Mouse (Mus musculus): Measurements from ENCODE around the gene Adh6b. TPM values are rescaled to one million over a fixed set of nuclear protein-coding genes. Genes with fewer than 3 reads are reported as not detected.
"Not testable (repeated sequence)": the region's sequence is repeated elsewhere in the genome, so short reads cannot be mapped to it uniquely, and the experiment has no call there.

The Adh6b gene
- polyA plus RNA-seq, 1 experiment from 2014 or later: 0.16 TPM

DNA sequence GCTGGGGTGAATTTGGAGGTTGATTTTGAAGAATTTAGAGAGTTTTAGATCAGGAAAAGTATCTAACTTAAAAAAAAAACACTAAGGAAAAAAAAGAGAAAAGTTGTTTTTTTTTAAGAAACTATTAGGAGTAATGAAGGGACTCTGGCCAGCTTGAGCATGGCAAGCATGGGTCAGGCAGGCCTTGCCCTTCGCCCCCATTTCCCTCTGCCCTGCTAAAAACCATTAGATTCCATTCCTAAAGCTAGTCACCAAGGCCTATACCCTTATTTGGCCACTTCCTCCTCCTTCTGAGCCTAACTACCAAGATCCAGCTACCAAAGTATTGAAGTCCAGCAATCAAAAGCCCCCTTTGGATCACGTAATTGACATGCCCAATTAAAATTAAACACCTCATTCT, 24.6 kb downstream of the Adh6b start:
- no peak overlapping the region for H3K4me2 ChIP-seq
- H3K36me3 ChIP-seq: no peaks in the 10 kb centered on the region
- no peak for ATAC-seq (ENCODE audit: borderline replicate concordance, extremely low read depth, low FRiP score, low TSS enrichment)
- H3K9ac ChIP-seq: no peak overlapping the region
- no peaks in the 10 kb centered on the region for H3K9me3 ChIP-seq
- WGBS: 83% methylated on average over 2 of the region's 2 CpGs
- no peak overlapping the region for H3K27ac ChIP-seq
- no peaks in the 10 kb centered on the region for H3K4me1 ChIP-seq
- no peak overlapping the region for H3K4me3 ChIP-seq
- no peaks in the 10 kb centered on the region for H3K27me3 ChIP-seq

GRCm38 (mm10) chr3:138369546-138369945, 28.0 kb downstream of the Adh6b start:
- no peak for ATAC-seq (ENCODE audit: borderline replicate concordance, extremely low read depth, low FRiP score, low TSS enrichment)
- WGBS: 78% methylated on average over 1 of the region's 1 CpGs

GRCm38 (mm10) chr3:138370289-138370688, 28.7 kb downstream of the Adh6b start:
- H3K27me3 ChIP-seq; H3K4me1 ChIP-seq; H3K4me2 ChIP-seq; H3K9ac ChIP-seq; H3K9me3 ChIP-seq; H3K4me3 ChIP-seq; ATAC-seq (ENCODE audit: borderline replicate concordance, extremely low read depth, low FRiP score, low TSS enrichment); H3K27ac ChIP-seq; H3K36me3 ChIP-seq: not testable (repeated sequence)
- 43% methylated on average over 4 of the region's 4 CpGs for WGBS

More at GRCm38 (mm10) chr3:138369546-138369945, 28.0 kb downstream of the Adh6b start:
- no peaks in the 10 kb centered on the region for H3K36me3 ChIP-seq
- no peaks in the 10 kb centered on the region for H3K4me1 ChIP-seq
- H3K27ac ChIP-seq: no peak overlapping the region
- no peak overlapping the region for H3K4me3 ChIP-seq
- H3K9ac ChIP-seq: no peak overlapping the region
- no peak overlapping the region for H3K4me2 ChIP-seq
- H3K9me3 ChIP-seq: no peaks in the 10 kb centered on the region
- H3K27me3 ChIP-seq: no peaks in the 10 kb centered on the region

GRCm38 (mm10) chr3:138373920-138374319, 32.3 kb downstream of the Adh6b start:
- no peak overlapping the region for H3K27ac ChIP-seq
- 60% methylated on average over 4 of the region's 4 CpGs for WGBS
- no peak overlapping the region for H3K4me2 ChIP-seq
- ATAC-seq (ENCODE audit: borderline replicate concordance, extremely low read depth, low FRiP score, low TSS enrichment): no peak
- no peak overlapping the region for H3K4me3 ChIP-seq
- no peaks in the 10 kb centered on the region for H3K9me3 ChIP-seq
- H3K9ac ChIP-seq: no peak overlapping the region
- no peaks in the 10 kb centered on the region for H3K4me1 ChIP-seq
- no peaks in the 10 kb centered on the region for H3K36me3 ChIP-seq
- H3K27me3 ChIP-seq: no peaks in the 10 kb centered on the region

GRCm38 (mm10) chr3:138375148-138375547, 33.6 kb downstream of the Adh6b start:
- 66% methylated on average over 2 of the region's 2 CpGs for WGBS

GRCm38 (mm10) chr3:138381133-138381532, 39.6 kb downstream of the Adh6b start:
- no peaks in the 10 kb centered on the region for H3K27me3 ChIP-seq
- H3K4me2 ChIP-seq: no peak overlapping the region
- no peaks in the 10 kb centered on the region for H3K9me3 ChIP-seq
- 0 out of 2 replicates have a peak, but pooled peaks cover 2% of the 10 kb centered on the region for H3K4me1 ChIP-seq
- no peak overlapping the region for H3K4me3 ChIP-seq
- H3K27ac ChIP-seq: no peak overlapping the region
- H3K9ac ChIP-seq: no peak overlapping the region
- peak; percentile 98 for ATAC-seq (ENCODE audit: borderline replicate concordance, extremely low read depth, low FRiP score, low TSS enrichment)
- 8% methylated on average over 3 of the region's 3 CpGs for WGBS
- no peaks in the 10 kb centered on the region for H3K36me3 ChIP-seq

More at GRCm38 (mm10) chr3:138375148-138375547, 33.6 kb downstream of the Adh6b start:
- Histone ChIP-seq H3K9me3 (no peaks in the 10 kb centered on the region), H3K27ac (no peak overlapping the region), H3K4me2 (no peak overlapping the region), H3K4me3 (no peak overlapping the region), H3K36me3 (no peaks in the 10 kb centered on the region), H3K27me3 (no peaks in the 10 kb centered on the region), H3K9ac (no peak overlapping the region), H3K4me1 (no peaks in the 10 kb centered on the region)
- ATAC-seq (ENCODE audit: borderline replicate concordance, extremely low read depth, low FRiP score, low TSS enrichment): no peak

- H3K36me3 ChIP-seq: no peaks in the 10 kb centered on the region
- H3K4me2 ChIP-seq: no peak overlapping the region
- no peak for ATAC-seq (ENCODE audit: borderline replicate concordance, extremely low read depth, low FRiP score, low TSS enrichment)
- H3K4me3 ChIP-seq: no peak overlapping the region
- H3K9ac ChIP-seq: no peak overlapping the region
- no peaks in the 10 kb centered on the region for H3K9me3 ChIP-seq
- H3K27me3 ChIP-seq: no peaks in the 10 kb centered on the region
- 88% methylated on average over 6 of the region's 6 CpGs for WGBS
- H3K27ac ChIP-seq: no peak overlapping the region
- H3K4me1 ChIP-seq: no peaks in the 10 kb centered on the region
Observed at GRCm38 (mm10) chr3:138387155-138387554, 45.6 kb downstream of the Adh6b start.

DNA sequence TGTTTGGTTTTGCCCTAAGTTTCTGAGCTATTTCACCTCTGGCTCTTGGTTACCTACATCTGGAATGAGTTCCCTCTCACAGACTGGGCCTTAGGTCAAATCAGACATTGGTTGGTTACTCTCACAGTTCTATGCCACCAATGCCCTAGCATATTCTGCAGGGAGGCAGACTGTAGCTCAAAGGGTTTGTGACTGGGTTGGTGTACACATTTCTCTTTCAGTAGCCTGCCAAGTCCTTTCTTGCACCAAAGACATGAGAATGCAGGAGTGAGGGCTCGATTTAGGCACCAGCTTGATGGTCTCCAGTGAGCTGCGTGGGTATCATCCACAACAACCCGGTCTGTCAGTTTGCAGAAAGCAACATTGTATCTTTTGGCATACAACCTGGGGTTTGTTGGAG, 63.3 kb downstream of the Adh6b start:
- 51% methylated on average over 3 of the region's 3 CpGs for WGBS
- H3K27me3 ChIP-seq: no peaks in the 10 kb centered on the region
- H3K4me2 ChIP-seq: no peak overlapping the region
- no peak overlapping the region for H3K4me3 ChIP-seq
- H3K9me3 ChIP-seq: no peaks in the 10 kb centered on the region
- ATAC-seq (ENCODE audit: borderline replicate concordance, extremely low read depth, low FRiP score, low TSS enrichment): no peak
- H3K36me3 ChIP-seq: no peaks in the 10 kb centered on the region
- peak overlapping the region; percentile 6; the same call in 1 of the 2 replicates for H3K27ac ChIP-seq
- H3K4me1 ChIP-seq: no peaks in the 10 kb centered on the region
- no peak overlapping the region for H3K9ac ChIP-seq

DNA sequence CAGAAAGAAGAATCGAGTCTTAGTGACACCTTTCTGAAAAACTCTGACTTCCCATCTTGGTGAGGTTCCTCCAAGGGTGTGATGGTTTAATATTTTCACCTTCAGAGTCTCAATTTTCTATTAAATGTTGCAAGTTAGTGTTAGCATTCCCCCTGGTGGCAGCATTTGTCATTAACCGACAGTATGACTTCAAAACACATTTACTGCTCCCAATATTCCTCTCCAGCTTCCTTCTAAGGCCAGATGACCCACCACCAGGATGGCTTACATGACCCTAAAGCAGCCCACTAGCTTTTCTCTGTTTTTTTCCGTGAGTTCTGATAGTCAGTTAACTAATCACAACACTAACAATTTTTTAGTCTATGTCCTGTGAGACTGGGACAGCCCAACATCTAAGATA, 63.8 kb downstream of the Adh6b start:
- Histone ChIP-seq H3K27me3 (no peaks in the 10 kb centered on the region), H3K27ac (no peak overlapping the region), H3K9me3 (no peaks in the 10 kb centered on the region), H3K4me3 (no peak overlapping the region), H3K36me3 (no peaks in the 10 kb centered on the region), H3K9ac (no peak overlapping the region), H3K4me2 (no peak overlapping the region), H3K4me1 (no peaks in the 10 kb centered on the region)
- WGBS: 23% methylated on average over 3 of the region's 3 CpGs
- ATAC-seq (ENCODE audit: borderline replicate concordance, extremely low read depth, low FRiP score, low TSS enrichment): peak; percentile 49; the same call in 1 of the 2 replicates

- Histone ChIP-seq H3K9ac (no peak overlapping the region), H3K9me3 (no peaks in the 10 kb centered on the region), H3K4me2 (no peak overlapping the region), H3K27ac (no peak overlapping the region), H3K36me3 (no peaks in the 10 kb centered on the region), H3K4me3 (no peak overlapping the region), H3K4me1 (no peaks in the 10 kb centered on the region), H3K27me3 (no peaks in the 10 kb centered on the region)
- WGBS: 79% methylated on average over 7 of the region's 7 CpGs
- ATAC-seq (ENCODE audit: borderline replicate concordance, extremely low read depth, low FRiP score, low TSS enrichment): peak; percentile 31; the same call in 1 of the 2 replicates
Observed at GRCm38 (mm10) chr3:138405840-138406239, 64.3 kb downstream of the Adh6b start.

DNA sequence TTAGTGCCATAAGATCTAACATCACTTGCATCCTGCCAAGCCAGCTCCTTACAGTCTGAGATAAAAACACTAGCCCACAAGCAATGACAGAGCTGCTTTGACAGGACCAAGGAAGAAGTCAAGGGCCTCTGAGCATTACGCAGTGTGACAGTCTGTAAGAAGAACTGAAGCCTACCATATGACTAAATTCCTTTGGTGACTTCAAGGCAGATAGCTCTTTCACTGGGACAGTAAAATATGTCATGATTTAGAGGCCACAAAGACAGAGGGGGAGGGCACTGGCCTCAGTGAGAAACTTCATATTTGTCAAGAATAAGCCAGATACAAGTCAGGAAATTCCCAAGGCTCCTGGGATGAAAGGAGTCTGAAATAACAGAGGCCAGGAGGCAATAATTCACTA, 66.3 kb downstream of the Adh6b start:
- Histone ChIP-seq H3K36me3 (no peaks in the 10 kb centered on the region), H3K27ac (no peak overlapping the region), H3K4me3 (no peak overlapping the region), H3K9me3 (no peaks in the 10 kb centered on the region), H3K27me3 (no peaks in the 10 kb centered on the region), H3K4me2 (no peak overlapping the region), H3K9ac (no peak overlapping the region), H3K4me1 (no peaks in the 10 kb centered on the region)
- 67% methylated on average over 1 of the region's 1 CpGs for WGBS
- 0 out of 2 replicates have a peak, but pooled peaks have one; percentile 49 for ATAC-seq (ENCODE audit: borderline replicate concordance, extremely low read depth, low FRiP score, low TSS enrichment)

All from lung, embryonic 15.5 days (tissue).